Mouse (Mus musculus) forebrain, embryonic 14.5 days (tissue): ENCODE data around the gene Acsbg1. TPM values are rescaled to one million over a fixed set of nuclear protein-coding genes. Genes with fewer than 3 reads are reported as not detected.
A peak's percentile ranks its signal among the peaks of the same experiment; 100 is the strongest.
"Not testable (repeated sequence)": the region's sequence is repeated elsewhere in the genome, so short reads cannot be mapped to it uniquely, and the experiment has no call there.

ENCODE experiments used
- ATAC-seq: fragments of 200-750 bp; cut with Nextera tagmentation; 2 replicates; pipeline ENCODE4 v1.8.0; 2017; ENCODE audit warnings: mild to moderate bottlenecking, moderate library complexity
- DNase-seq: peaks from one replicate; pipeline ENCODE4 v3.0.0-alpha.2; 2015; ENCODE audit warnings: low spot score
- H3K27ac ChIP-seq: fragments of 300-500 bp; sonication (generic); 2 replicates; pipeline ENCODE4 v1.5.1; 2014; ENCODE audit warnings: low read depth, mild to moderate bottlenecking, control low read depth, low read length, moderate library complexity
- H3K27me3 ChIP-seq: fragments of 300-500 bp; sonication (generic); replicated peaks from 2 replicates; pipeline ENCODE4 v1.6.1; 2014; ENCODE audit warnings: low read length, control low read depth, mixed read lengths; ENCODE audit not compliant: control insufficient read depth, insufficient read depth
- H3K36me3 ChIP-seq: fragments of 300-500 bp; sonication (generic); 2 replicates; pipeline ENCODE4 v1.6.1; 2014; ENCODE audit warnings: low read length, control low read depth; ENCODE audit not compliant: control insufficient read depth, insufficient read depth
- H3K4me1 ChIP-seq: fragments of 300-500 bp; sonication (generic); 2 replicates; pipeline ENCODE4 v1.6.1; 2014; ENCODE audit warnings: antibody characterized with exemption, low read length, control low read depth; ENCODE audit not compliant: control insufficient read depth, insufficient read depth
- H3K4me2 ChIP-seq: fragments of 300-500 bp; sonication (generic); 2 replicates; pipeline ENCODE4 v1.6.1; 2014; ENCODE audit warnings: mild to moderate bottlenecking, control low read depth, low read length
- H3K4me3 ChIP-seq: fragments of 300-500 bp; sonication (generic); 2 replicates; pipeline ENCODE4 v1.5.1; 2014; ENCODE audit warnings: low read depth, low read length, control low read depth
- H3K9ac ChIP-seq: fragments of 300-500 bp; sonication (generic); 2 replicates; pipeline ENCODE4 v1.6.1; 2014; ENCODE audit warnings: mild to moderate bottlenecking, low read length, control low read depth, moderate library complexity
- H3K9me3 ChIP-seq: fragments of 300-500 bp; sonication (generic); replicated peaks from 2 replicates; pipeline ENCODE4 v1.6.1; 2016; ENCODE audit warnings: low read length, control low read depth, mixed read lengths; ENCODE audit not compliant: control insufficient read depth
- WGBS: fragments of 180-500 bp; shearing (Covaris S2); extraction: QIAGEN DNeasy Blood & Tissue Kit; methylation state at CpG from one replicate; pipeline ENCODE4 v1.1.7; 2014; 5-methylcytosine and 5-hydroxymethylcytosine counted together
- polyA plus RNA-seq: library from polyadenylated mRNA; unstranded; fragments of >200 nt; fragmentation: Nextera tagmentation; extraction: Ambion mirVana; gene quantifications from 2 replicates; pipeline ENCODE4 v1.2.1, GENCODE M21; 2014

Acsbg1 gene
- polyA plus RNA-seq, 1 experiment from 2014 or later: 18.6 TPM

GRCm38 (mm10) chr9:54586199-54587061 lies 75.2 kb downstream of the Acsbg1 start, which contains the start of gene Idh3a:
Gene Idh3a (plus strand): TSS chr9:54586334.
- WGBS: under 1% methylated on average over 63 of the region's 73 CpGs
- DNase-seq (peak; percentile 99), ATAC-seq (peak; percentile 99)
- Histone ChIP-seq H3K27ac (no peak within 1 kb of the TSS), H3K4me3 (peak within 1 kb of the TSS; percentile 88), H3K4me1 (peaks cover 12% of the 10 kb centered on the region), H3K9ac (peak within 1 kb of the TSS; percentile 88), H3K36me3 (peaks cover 8% of the 10 kb centered on the region), H3K27me3 (no peaks in the 10 kb centered on the region), H3K4me2 (peak within 1 kb of the TSS; percentile 67), H3K9me3 (no peaks in the 10 kb centered on the region)

GRCm38 (mm10) chr9:54585839-54586198 lies 75.9 kb downstream of the Acsbg1 start:
- no peak for DNase-seq
- peak; percentile 38 for ATAC-seq
- H3K27me3 ChIP-seq: no peaks in the 10 kb centered on the region
- peaks cover 3% of the 10 kb centered on the region for H3K36me3 ChIP-seq
- peaks cover 12% of the 10 kb centered on the region for H3K4me1 ChIP-seq
- H3K4me2 ChIP-seq: peak overlapping the region; percentile 67
- H3K9me3 ChIP-seq: no peaks in the 10 kb centered on the region
- WGBS: 30% methylated on average over 5 of the region's 5 CpGs
- H3K4me3 ChIP-seq: peak overlapping the region; percentile 88
- peak overlapping the region; percentile 88; the same call in 1 of the 2 replicates for H3K9ac ChIP-seq
- no peak overlapping the region for H3K27ac ChIP-seq

- peaks cover 12% of the 10 kb centered on the region for H3K4me1 ChIP-seq
- ATAC-seq, H3K27ac ChIP-seq, H3K9me3 ChIP-seq, DNase-seq, H3K9ac ChIP-seq, H3K27me3 ChIP-seq, H3K4me3 ChIP-seq, H3K36me3 ChIP-seq, H3K4me2 ChIP-seq: not testable (repeated sequence)
- 71% methylated on average over 2 of the region's 2 CpGs for WGBS
Observed at GRCm38 (mm10) chr9:54584127-54584526, 77.5 kb downstream of the Acsbg1 start.

- H3K9ac ChIP-seq: no peak overlapping the region
- 71% methylated on average over 1 of the region's 1 CpGs for WGBS
- no peaks in the 10 kb centered on the region for H3K36me3 ChIP-seq
- peaks cover 12% of the 10 kb centered on the region for H3K4me1 ChIP-seq
- ATAC-seq (no peak), DNase-seq (no peak)
- H3K27ac ChIP-seq: no peak overlapping the region
- no peak overlapping the region for H3K4me2 ChIP-seq
- no peak overlapping the region for H3K4me3 ChIP-seq
- no peaks in the 10 kb centered on the region for H3K9me3 ChIP-seq
- no peaks in the 10 kb centered on the region for H3K27me3 ChIP-seq
Observed at GRCm38 (mm10) chr9:54583712-54584111, 78.0 kb downstream of the Acsbg1 start.

GRCm38 (mm10) chr9:54571130-54571839 lies 90.4 kb downstream of the Acsbg1 start:
- no peak overlapping the region for H3K9ac ChIP-seq
- WGBS: 84% methylated on average over 9 of the region's 9 CpGs
- no peaks in the 10 kb centered on the region for H3K27me3 ChIP-seq
- no peaks in the 10 kb centered on the region for H3K36me3 ChIP-seq
- no peaks in the 10 kb centered on the region for H3K9me3 ChIP-seq
- H3K27ac ChIP-seq: no peak overlapping the region
- H3K4me1 ChIP-seq: no peaks in the 10 kb centered on the region
- no peak overlapping the region for H3K4me2 ChIP-seq
- DNase-seq (no peak), ATAC-seq (no peak)
- no peak overlapping the region for H3K4me3 ChIP-seq

GRCm38 (mm10) chr9:54568732-54569131 lies 92.9 kb downstream of the Acsbg1 start:
- Histone ChIP-seq H3K27me3 (no peaks in the 10 kb centered on the region), H3K36me3 (no peaks in the 10 kb centered on the region), H3K27ac (no peak overlapping the region), H3K9ac (no peak overlapping the region), H3K4me1 (no peaks in the 10 kb centered on the region), H3K9me3 (no peaks in the 10 kb centered on the region), H3K4me3 (no peak overlapping the region), H3K4me2 (no peak overlapping the region)
- ATAC-seq (no peak), DNase-seq (peak; percentile 73)
- WGBS: 25% methylated on average over 2 of the region's 2 CpGs

GRCm38 (mm10) chr9:54566958-54567357 lies 94.7 kb downstream of the Acsbg1 start:
- no peaks in the 10 kb centered on the region for H3K4me1 ChIP-seq
- H3K9me3 ChIP-seq: no peaks in the 10 kb centered on the region
- H3K9ac ChIP-seq: no peak overlapping the region
- H3K36me3 ChIP-seq: no peaks in the 10 kb centered on the region
- H3K27ac ChIP-seq: no peak overlapping the region
- ATAC-seq (no peak), DNase-seq (no peak)
- no peak overlapping the region for H3K4me2 ChIP-seq
- H3K27me3 ChIP-seq: no peaks in the 10 kb centered on the region
- H3K4me3 ChIP-seq: no peak overlapping the region
- WGBS: 63% methylated on average over 4 of the region's 4 CpGs

GRCm38 (mm10) chr9:54560831-54561601 lies 100.7 kb downstream of the Acsbg1 start:
- Histone ChIP-seq H3K36me3 (no peaks in the 10 kb centered on the region), H3K9me3 (no peaks in the 10 kb centered on the region), H3K4me2 (no peak overlapping the region), H3K4me3 (no peak overlapping the region), H3K9ac (0 out of 2 replicates have a peak overlapping the region, but pooled peaks have one; percentile 67), H3K27me3 (no peaks in the 10 kb centered on the region), H3K27ac (no peak overlapping the region), H3K4me1 (peaks cover 6% of the 10 kb centered on the region; the same call in 1 of the 2 replicates)
- no peak for DNase-seq
- ATAC-seq: no peak
- 84% methylated on average over 8 of the region's 8 CpGs for WGBS
